Mouse (Mus musculus) hindbrain, embryonic 13.5 days (tissue): ENCODE data around the gene Sorl1. TPM values are rescaled to one million over a fixed set of nuclear protein-coding genes. Genes with fewer than 3 reads are reported as not detected.

Source experiments
- ATAC-seq: fragments of 200-750 bp; cut with Nextera tagmentation; 2 replicates; pipeline ENCODE4 v1.8.0; 2017; ENCODE audit warnings: moderate TSS enrichment; ENCODE audit not compliant: low FRiP score
- H3K27ac ChIP-seq: fragments of 300-500 bp; sonication (generic); 2 replicates; pipeline ENCODE4 v1.5.1; 2015; ENCODE audit warnings: inconsistent platforms, mild to moderate bottlenecking, moderate library complexity
- H3K27me3 ChIP-seq: fragments of 300-500 bp; sonication (generic); 2 replicates; pipeline ENCODE4 v1.6.1; 2015; ENCODE audit warnings: mild to moderate bottlenecking, inconsistent platforms
- H3K36me3 ChIP-seq: fragments of 300-500 bp; sonication (generic); 2 replicates; pipeline ENCODE4 v1.6.1; 2015; ENCODE audit warnings: mild to moderate bottlenecking, inconsistent platforms
- H3K4me1 ChIP-seq: fragments of 300-500 bp; sonication (generic); replicated peaks from 2 replicates; pipeline ENCODE4 v1.6.1; 2015; ENCODE audit warnings: inconsistent platforms
- H3K4me2 ChIP-seq: fragments of 300-500 bp; sonication (generic); 2 replicates; pipeline ENCODE4 v1.6.1; 2015; ENCODE audit warnings: inconsistent platforms, mild to moderate bottlenecking, moderate library complexity
- H3K4me3 ChIP-seq: fragments of 300-500 bp; sonication (generic); 2 replicates; pipeline ENCODE4 v1.5.1; 2015; ENCODE audit warnings: mild to moderate bottlenecking, inconsistent platforms
- H3K9ac ChIP-seq: fragments of 300-500 bp; sonication (generic); 2 replicates; pipeline ENCODE4 v1.6.1; 2015; ENCODE audit warnings: mild to moderate bottlenecking, inconsistent platforms
- H3K9me3 ChIP-seq: fragments of 300-500 bp; sonication (generic); 2 replicates; pipeline ENCODE4 v1.6.1; 2016; ENCODE audit warnings: inconsistent platforms
- WGBS: fragments of 180-500 bp; shearing (Covaris S2); methylation state at CpG from one replicate; pipeline ENCODE4 v1.1.7; 2015; 5-methylcytosine and 5-hydroxymethylcytosine counted together
- polyA plus RNA-seq: library from polyadenylated mRNA; unstranded; fragments of >200 nt; fragmentation: Nextera tagmentation; extraction: Ambion mirVana; gene quantifications from 2 replicates; pipeline ENCODE4 v1.2.1, GENCODE M21; 2015

Sorl1 gene
- polyA plus RNA-seq, 1 experiment from 2014 or later, result 12.8 TPM

DNA sequence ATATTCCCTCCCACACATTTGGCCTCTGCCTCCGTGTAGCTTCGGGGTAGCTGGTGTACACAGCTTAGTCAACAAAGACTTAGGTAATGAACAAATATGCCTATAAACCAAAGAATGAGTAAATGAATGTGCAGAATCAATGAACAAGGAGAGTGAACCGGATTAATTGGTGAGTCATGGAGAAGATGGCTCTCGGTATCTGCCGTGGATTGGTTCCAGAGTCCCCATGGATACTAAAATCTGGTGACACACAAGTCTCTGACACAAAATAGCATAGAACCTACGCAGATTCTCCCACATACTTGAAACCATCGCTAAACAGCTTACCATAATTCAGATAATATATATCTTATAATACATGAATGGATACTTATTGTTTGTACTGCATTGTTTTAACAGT is 22.8 kb downstream of the Sorl1 start:
- Histone ChIP-seq H3K36me3 (peaks cover 11% of the 10 kb centered on the region), H3K4me3 (no peak overlapping the region), H3K27me3 (no peaks in the 10 kb centered on the region), H3K9ac (no peak overlapping the region), H3K4me1 (peaks cover 19% of the 10 kb centered on the region), H3K9me3 (no peaks in the 10 kb centered on the region), H3K4me2 (no peak overlapping the region), H3K27ac (no peak overlapping the region; the same call in 1 of the 2 replicates)
- WGBS, result 87% methylated on average over 7 of the region's 7 CpGs
- no peak for ATAC-seq

DNA sequence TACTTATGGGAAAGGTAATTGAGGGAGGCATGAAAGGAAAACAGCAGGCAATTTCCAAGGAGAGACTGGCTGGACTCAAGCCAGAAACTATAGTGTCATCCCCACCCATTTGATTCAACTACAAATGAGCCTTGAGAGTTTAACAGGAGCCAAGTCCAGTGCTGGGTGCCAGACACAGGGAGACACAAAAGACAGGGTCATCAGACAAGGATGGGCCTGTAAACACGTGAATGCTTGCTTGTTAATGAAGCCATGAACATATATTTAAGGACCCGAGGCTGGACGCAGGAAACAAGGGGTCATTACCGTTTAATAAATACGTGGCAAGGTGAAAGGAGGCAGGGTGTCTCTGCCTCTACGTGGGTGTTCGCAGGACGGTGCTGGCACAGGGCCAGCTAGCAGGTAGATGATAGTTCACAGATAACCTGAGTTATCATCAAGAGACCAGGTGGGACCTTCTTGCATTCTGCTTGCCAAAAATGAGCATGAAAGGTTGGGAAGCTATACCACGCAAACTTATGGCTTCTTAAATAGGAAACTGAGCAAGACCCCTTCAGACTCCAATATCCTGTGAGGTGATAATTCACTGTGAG is 23.4 kb downstream of the Sorl1 start:
- 72% methylated on average over 9 of the region's 9 CpGs for WGBS
- H3K4me3 ChIP-seq, result no peak overlapping the region
- no peaks in the 10 kb centered on the region for H3K27me3 ChIP-seq
- peak overlapping the region; percentile 9; the same call in 1 of the 2 replicates for H3K27ac ChIP-seq
- peaks cover 11% of the 10 kb centered on the region for H3K36me3 ChIP-seq
- peaks cover 19% of the 10 kb centered on the region for H3K4me1 ChIP-seq
- H3K4me2 ChIP-seq, result no peak overlapping the region
- no peaks in the 10 kb centered on the region for H3K9me3 ChIP-seq
- ATAC-seq, result no peak
- H3K9ac ChIP-seq, result no peak overlapping the region

DNA sequence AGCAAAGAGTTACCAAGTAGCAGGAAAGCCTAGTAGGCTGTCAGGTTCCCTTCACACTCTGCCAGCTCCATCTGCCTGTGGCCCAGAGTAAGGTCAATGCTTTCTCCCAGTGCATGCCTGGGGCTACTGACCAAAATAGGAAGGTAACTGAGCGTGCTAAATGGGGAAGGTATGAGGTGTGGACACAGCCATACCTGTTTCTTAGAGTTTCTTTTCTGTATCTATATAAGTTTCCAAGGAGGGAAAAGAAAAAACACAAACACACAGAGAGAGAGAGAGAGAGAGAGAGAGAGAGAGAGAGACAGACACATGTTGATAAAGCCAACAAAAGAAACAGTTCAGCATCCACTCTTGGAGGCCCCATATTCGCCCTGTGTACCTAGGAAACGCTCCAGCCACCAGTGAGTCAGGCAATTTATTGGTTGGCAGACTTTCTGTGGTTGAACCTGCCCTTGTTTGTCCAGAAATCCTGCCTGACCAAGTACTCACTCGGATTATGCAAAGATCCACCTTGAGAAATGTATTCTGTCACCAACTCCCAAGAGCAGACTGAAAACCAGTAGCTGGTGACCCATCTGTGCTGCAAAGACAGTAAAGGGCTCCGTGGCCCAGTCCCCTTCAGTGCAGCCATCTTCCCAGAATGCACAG is 25.5 kb downstream of the Sorl1 start:
- no peak overlapping the region for H3K4me2 ChIP-seq
- WGBS, result 89% methylated on average over 5 of the region's 5 CpGs
- no peak overlapping the region for H3K27ac ChIP-seq
- peaks cover 26% of the 10 kb centered on the region for H3K4me1 ChIP-seq
- ATAC-seq, result no peak
- H3K36me3 ChIP-seq, result peaks cover 11% of the 10 kb centered on the region
- no peak overlapping the region for H3K4me3 ChIP-seq
- H3K9me3 ChIP-seq, result no peaks in the 10 kb centered on the region
- H3K27me3 ChIP-seq, result no peaks in the 10 kb centered on the region
- no peak overlapping the region for H3K9ac ChIP-seq

DNA sequence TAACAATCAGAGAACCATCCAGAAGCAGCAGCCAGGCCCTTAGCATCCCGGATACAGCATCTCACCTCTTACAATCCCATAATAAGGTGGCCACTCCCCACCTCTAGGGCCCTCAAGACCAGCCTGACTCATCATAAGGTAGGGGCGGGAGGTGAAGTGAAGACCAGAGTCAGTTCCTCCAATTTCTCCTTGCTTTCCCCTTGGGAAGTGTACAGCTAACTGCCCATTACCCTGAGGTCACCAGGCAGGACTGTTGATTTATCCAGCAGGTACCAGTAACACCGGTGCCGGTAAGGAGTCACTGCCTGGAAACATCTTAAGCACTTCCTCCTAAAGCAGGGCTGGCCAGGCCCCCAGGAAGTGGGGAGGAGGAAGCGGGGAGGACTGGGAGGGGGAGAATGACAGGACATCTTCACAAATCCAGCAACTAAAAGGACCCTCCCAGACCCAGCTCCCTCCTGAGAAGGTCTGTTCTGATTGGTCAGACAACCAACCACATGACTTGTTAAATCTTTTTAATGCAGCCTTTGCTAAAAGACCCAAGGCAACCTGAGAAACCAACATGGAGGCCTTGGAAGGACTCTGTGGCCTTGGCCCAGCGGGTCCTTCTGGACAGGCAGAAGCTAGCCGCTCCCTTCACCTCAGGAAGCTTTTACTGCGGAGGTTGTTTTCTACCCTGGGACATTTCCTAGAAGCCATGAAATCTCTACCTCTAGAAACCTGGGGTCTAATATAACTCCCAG is 26.2 kb downstream of the Sorl1 start:
- H3K27me3 ChIP-seq, result no peaks in the 10 kb centered on the region
- H3K36me3 ChIP-seq, result peaks cover 15% of the 10 kb centered on the region
- ATAC-seq, result no peak
- no peak overlapping the region for H3K9ac ChIP-seq
- H3K27ac ChIP-seq, result no peak overlapping the region
- H3K4me2 ChIP-seq, result no peak overlapping the region
- no peak overlapping the region for H3K4me3 ChIP-seq
- no peaks in the 10 kb centered on the region for H3K9me3 ChIP-seq
- peaks cover 26% of the 10 kb centered on the region for H3K4me1 ChIP-seq
- WGBS, result 96% methylated on average over 8 of the region's 8 CpGs

DNA sequence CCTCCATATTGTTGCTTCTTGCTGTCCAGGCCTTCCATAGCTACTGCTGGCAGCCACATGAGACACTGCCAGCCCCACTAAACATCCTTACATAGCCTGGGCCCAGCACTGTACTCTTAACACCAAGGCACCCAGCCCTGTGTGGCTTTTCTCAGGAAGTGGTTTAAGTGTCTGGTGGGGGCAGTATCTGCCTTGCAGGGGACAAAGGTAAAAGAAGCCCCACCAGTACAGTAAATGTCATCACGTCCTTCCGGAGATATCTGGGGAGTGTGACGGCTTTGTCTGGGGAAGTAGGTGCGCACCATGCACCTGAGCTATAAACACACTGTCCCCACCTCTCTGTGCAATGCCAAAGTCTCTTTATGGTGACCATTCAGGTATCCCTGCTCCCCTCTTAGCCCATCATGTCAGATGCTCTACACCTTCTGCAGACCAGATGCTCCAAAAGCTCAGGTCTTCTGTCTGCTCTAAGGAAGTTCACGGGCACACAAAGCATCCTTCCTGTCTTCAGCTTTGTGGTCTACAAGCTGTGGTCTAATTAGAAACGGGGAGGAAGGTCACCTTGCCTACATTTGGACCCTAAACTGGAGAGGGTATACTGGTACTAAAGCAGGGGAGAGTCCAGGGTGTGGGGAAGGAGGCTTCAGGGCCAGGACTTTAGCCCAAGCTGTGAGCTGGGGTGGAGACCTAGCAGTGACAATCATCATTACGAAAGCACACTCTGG is 26.9 kb downstream of the Sorl1 start:
- Histone ChIP-seq H3K9me3 (no peaks in the 10 kb centered on the region), H3K27ac (no peak overlapping the region), H3K27me3 (no peaks in the 10 kb centered on the region), H3K36me3 (peaks cover 14% of the 10 kb centered on the region; the same call in 1 of the 2 replicates), H3K4me3 (no peak overlapping the region), H3K9ac (no peak overlapping the region), H3K4me1 (peaks cover 26% of the 10 kb centered on the region), H3K4me2 (no peak overlapping the region)
- no peak for ATAC-seq
- WGBS, result 93% methylated on average over 7 of the region's 7 CpGs

DNA sequence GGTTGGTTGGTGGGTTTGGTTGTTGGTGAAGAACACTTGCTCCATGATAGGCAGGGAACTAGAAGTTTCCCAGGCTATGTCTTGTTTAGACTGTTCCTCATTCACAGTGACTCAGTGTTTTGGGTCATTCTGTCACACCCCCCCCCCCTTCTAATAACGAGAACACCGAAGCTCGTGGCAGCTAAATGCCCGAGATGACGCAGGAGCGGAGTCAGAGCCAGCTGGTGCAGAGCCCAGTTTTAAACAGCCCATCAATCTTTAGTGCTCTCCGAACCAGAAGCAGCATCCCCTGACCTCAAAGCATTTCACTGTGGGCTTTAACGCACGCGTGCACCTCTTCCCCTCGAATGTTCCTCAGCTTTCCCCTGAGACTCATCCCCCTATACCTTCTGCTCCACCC is 29.3 kb downstream of the Sorl1 start:
- Histone ChIP-seq H3K4me2 (no peak overlapping the region), H3K27ac (no peak overlapping the region), H3K4me3 (no peak overlapping the region), H3K9ac (no peak overlapping the region), H3K9me3 (no peaks in the 10 kb centered on the region), H3K4me1 (peaks cover 11% of the 10 kb centered on the region), H3K27me3 (no peaks in the 10 kb centered on the region), H3K36me3 (peaks cover 26% of the 10 kb centered on the region)
- no peak for ATAC-seq
- WGBS, result 41% methylated on average over 11 of the region's 11 CpGs

DNA sequence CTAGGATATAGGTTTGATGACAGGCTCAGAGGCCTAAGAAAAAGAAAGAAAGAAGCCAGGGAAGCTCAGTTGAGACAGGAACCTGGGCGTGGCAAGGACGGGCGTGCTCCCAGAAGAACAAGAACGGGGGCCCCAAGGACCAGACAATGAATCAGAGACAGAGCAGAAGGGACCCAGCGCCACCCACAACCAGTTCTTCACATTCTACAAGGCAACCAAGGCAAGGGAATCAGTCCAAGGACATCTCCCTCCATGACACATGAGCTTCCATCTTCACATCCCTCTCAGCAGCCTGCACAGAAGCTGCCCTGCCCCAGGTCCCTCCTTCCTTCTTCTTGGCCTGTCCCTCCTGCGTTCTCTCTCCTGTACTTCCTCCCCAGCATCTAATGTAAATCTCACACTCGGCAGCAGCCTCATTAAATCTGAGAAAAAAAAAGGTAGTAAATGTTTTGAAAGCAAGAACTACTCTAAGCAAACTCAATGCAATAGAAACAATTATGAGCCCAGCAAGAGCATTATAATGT is 30.0 kb downstream of the Sorl1 start:
- peaks cover 7% of the 10 kb centered on the region for H3K4me1 ChIP-seq
- no peaks in the 10 kb centered on the region for H3K27me3 ChIP-seq
- WGBS, result 90% methylated on average over 7 of the region's 7 CpGs
- H3K9ac ChIP-seq, result no peak overlapping the region
- no peak overlapping the region for H3K4me3 ChIP-seq
- H3K36me3 ChIP-seq, result peaks cover 27% of the 10 kb centered on the region
- ATAC-seq, result no peak
- H3K4me2 ChIP-seq, result no peak overlapping the region
- H3K27ac ChIP-seq, result no peak overlapping the region
- no peaks in the 10 kb centered on the region for H3K9me3 ChIP-seq

DNA sequence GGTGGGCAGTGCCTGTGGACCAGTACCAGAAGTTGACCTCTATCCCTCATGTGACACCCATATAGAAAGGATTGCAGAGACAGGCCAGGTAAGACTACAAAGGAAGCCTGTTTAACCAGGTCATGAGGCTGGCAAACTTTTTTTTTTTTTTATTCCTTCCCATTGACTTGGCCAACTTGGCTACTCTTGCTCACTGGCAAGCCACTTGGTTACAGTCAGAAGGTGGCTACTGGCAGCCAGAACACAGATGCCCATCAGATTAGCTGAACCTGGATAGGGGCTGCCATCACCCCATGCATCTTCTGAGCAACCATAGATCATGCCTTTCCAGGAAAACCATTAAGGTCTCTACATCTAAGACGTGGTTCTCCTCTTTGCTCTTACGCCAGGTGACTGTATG is 31.3 kb downstream of the Sorl1 start:
- 96% methylated on average over 2 of the region's 2 CpGs for WGBS
- H3K36me3 ChIP-seq, result peaks cover 24% of the 10 kb centered on the region
- H3K4me2 ChIP-seq, result no peak overlapping the region
- peaks cover 7% of the 10 kb centered on the region for H3K4me1 ChIP-seq
- no peaks in the 10 kb centered on the region for H3K9me3 ChIP-seq
- H3K9ac ChIP-seq, result no peak overlapping the region
- no peak for ATAC-seq
- no peaks in the 10 kb centered on the region for H3K27me3 ChIP-seq
- no peak overlapping the region for H3K27ac ChIP-seq
- H3K4me3 ChIP-seq, result no peak overlapping the region

DNA sequence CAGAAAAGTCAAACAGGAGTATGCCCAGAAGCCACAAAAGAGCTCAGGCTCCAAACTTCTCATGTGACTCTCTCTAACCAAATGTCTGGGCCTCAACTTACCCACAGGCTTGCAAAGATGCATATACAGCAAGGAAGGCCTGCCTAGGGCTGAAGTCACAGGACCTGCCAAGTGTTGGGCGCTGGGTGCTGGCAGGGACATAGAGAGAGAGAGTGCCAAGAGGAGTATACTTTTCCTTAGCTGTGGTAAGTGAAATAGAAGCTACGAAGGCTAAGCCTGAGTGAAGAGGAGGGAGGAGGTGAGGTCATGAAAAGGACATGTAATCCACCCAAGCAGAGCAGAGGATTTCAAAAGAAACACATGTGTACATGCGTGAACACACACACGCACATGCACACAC is 32.5 kb downstream of the Sorl1 start:
- Histone ChIP-seq H3K4me3 (no peak overlapping the region), H3K36me3 (peaks cover 24% of the 10 kb centered on the region), H3K4me1 (peaks cover 7% of the 10 kb centered on the region), H3K9ac (no peak overlapping the region), H3K27me3 (no peaks in the 10 kb centered on the region), H3K4me2 (no peak overlapping the region), H3K27ac (no peak overlapping the region), H3K9me3 (no peaks in the 10 kb centered on the region)
- WGBS, result 98% methylated on average over 4 of the region's 4 CpGs
- no peak for ATAC-seq

DNA sequence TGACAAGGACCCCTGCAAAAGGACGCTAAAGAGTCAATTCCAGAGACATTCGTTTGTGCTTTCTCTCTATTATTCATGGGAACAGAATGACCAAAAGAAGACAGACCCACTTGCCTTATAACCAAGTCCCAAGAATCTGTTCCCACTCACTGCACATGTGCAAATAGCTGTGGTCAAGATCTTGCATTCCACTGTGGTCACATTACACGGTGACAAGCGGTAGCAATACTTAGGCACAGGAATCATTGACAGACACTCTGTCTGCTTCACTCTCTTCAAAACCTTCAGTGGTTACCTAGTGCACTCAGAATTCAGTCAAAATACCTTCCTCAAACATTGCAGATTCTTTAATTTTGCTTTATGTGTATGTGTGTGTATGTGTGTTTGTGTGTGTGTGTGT is 36.2 kb downstream of the Sorl1 start:
- Histone ChIP-seq H3K27me3 (no peaks in the 10 kb centered on the region), H3K27ac (no peak overlapping the region), H3K9me3 (no peaks in the 10 kb centered on the region), H3K36me3 (peaks cover 15% of the 10 kb centered on the region), H3K4me1 (no peaks in the 10 kb centered on the region), H3K4me2 (no peak overlapping the region), H3K4me3 (no peak overlapping the region), H3K9ac (no peak overlapping the region)
- WGBS, result 85% methylated on average over 4 of the region's 4 CpGs
- no peak for ATAC-seq

DNA sequence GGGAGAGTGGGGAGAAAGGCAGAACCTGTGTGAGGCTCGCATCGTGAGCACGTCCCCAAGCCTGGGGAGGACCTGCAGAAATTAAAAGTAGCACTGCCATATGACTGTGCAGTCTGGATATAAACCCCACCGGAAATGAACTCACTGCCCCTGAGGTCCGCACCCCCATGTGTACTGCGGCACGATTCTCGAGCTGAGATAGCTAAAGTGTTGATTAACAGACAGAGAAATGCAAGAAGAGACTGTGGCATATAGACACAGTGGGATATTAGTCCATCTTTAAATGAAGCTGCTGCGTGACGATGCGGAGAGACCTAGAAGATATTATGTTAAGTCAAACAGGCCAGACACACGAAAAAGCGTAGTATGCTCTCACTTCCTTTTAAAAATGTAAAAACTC is 38.1 kb downstream of the Sorl1 start:
- H3K4me1 ChIP-seq, result no peaks in the 10 kb centered on the region
- H3K4me2 ChIP-seq, result no peak overlapping the region
- H3K9me3 ChIP-seq, result no peaks in the 10 kb centered on the region
- WGBS, result 94% methylated on average over 13 of the region's 13 CpGs
- peaks cover 20% of the 10 kb centered on the region for H3K36me3 ChIP-seq
- no peaks in the 10 kb centered on the region for H3K27me3 ChIP-seq
- H3K9ac ChIP-seq, result no peak overlapping the region
- H3K27ac ChIP-seq, result no peak overlapping the region
- no peak overlapping the region for H3K4me3 ChIP-seq
- ATAC-seq, result no peak

DNA sequence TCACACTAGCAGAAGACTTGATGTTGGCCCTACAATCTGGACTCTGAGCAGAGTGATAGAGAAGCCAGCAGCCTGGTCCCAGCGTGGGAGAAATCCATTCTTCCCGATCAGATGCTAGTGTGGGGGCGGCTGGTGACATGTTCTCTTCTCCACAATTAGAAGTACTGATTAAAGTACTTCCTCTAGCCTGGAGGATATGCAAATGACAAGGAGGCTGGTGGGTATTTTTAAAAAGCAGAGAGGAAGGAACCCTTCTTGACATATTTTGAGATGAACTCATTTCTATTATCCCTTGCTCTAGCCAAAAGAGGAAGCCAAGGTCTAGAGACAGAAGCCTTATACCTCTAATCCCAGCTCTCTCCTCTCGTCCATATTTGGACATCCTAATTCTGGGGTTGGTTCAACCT is 40.4 kb downstream of the Sorl1 start:
- H3K27ac ChIP-seq, result no peak overlapping the region
- peaks cover 28% of the 10 kb centered on the region for H3K36me3 ChIP-seq
- H3K4me2 ChIP-seq, result no peak overlapping the region
- H3K9me3 ChIP-seq, result no peaks in the 10 kb centered on the region
- WGBS, result 89% methylated on average over 4 of the region's 4 CpGs
- H3K9ac ChIP-seq, result no peak overlapping the region
- H3K27me3 ChIP-seq, result no peaks in the 10 kb centered on the region
- no peak overlapping the region for H3K4me3 ChIP-seq
- H3K4me1 ChIP-seq, result no peaks in the 10 kb centered on the region; the same call in 1 of the 2 replicates
- no peak for ATAC-seq
